Mouse (Mus musculus) thymus, adult 2 months (tissue): ENCODE results near the gene Syngr2.

Experiments used
- CTCF ChIP-seq: fragments of 200-500 bp; IDR thresholded peaks from 2 replicates; pipeline ENCODE4 v1.5.1; 2012; ENCODE audit warnings: mild to moderate bottlenecking, control low read depth, low read length, moderate library complexity, borderline replicate concordance; ENCODE audit not compliant: control insufficient read depth, poor library complexity, insufficient read depth; ENCODE audit errors: extremely low read depth
- POLR2A ChIP-seq: fragments of 200-500 bp; IDR thresholded peaks from 2 replicates; pipeline ENCODE4 v1.6.1; 2012; ENCODE audit warnings: mild to moderate bottlenecking, low read length, control low read depth, moderate library complexity; ENCODE audit not compliant: control insufficient read depth, poor library complexity, insufficient read depth; ENCODE audit errors: extremely low read depth

GRCm38 (mm10) chr11:117858392-117858791 lies 48.9 kb downstream of the Syngr2 start:
- TF ChIP-seq CTCF: no peak
- no peak for TF ChIP-seq POLR2A
